Mouse (Mus musculus): ENCODE data around the gene Pick1. TPM values are rescaled to one million over a fixed set of nuclear protein-coding genes. Genes with fewer than 3 reads are reported as not detected.

Gene Pick1
- polyA plus RNA-seq, 1 experiment from 2014 or later = 88.0 TPM

DNA sequence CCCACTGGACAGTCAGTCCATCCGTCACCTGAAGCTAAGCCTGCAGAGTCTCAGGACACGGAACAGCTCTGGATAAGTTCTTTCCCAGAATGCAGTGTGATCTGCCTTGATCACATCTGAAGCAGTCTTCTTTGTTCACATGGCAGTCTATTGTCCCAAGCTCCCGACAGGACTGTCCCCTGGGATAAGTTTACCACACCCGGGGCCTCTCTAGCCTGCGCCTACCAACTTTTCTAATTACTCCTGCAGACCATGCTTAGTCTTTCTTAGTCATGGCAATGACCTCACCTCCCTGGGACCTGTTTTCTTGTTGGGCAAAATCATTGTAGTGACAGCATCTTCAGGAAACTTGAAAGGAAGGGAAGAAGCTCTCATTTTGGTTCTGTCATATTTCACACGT is 9.1 kb downstream of the Pick1 start:
- Histone ChIP-seq H3K4me3 (no peak overlapping the region), H3K27me3 (no peaks in the 10 kb centered on the region), H3K9ac (no peak overlapping the region), H3K4me1 (replicated peaks) (peaks cover 4% of the 10 kb centered on the region; the same call in 1 of the 2 replicates), H3K36me3 (peaks cover 83% of the 10 kb centered on the region), H3K27ac (replicated peaks) (no peak overlapping the region), H3K4me2 (no peak overlapping the region), H3K9me3 (no peaks in the 10 kb centered on the region)
- 72% methylated on average over 6 of the region's 6 CpGs for WGBS
- ATAC-seq (ENCODE audit: low read depth) = no peak

DNA sequence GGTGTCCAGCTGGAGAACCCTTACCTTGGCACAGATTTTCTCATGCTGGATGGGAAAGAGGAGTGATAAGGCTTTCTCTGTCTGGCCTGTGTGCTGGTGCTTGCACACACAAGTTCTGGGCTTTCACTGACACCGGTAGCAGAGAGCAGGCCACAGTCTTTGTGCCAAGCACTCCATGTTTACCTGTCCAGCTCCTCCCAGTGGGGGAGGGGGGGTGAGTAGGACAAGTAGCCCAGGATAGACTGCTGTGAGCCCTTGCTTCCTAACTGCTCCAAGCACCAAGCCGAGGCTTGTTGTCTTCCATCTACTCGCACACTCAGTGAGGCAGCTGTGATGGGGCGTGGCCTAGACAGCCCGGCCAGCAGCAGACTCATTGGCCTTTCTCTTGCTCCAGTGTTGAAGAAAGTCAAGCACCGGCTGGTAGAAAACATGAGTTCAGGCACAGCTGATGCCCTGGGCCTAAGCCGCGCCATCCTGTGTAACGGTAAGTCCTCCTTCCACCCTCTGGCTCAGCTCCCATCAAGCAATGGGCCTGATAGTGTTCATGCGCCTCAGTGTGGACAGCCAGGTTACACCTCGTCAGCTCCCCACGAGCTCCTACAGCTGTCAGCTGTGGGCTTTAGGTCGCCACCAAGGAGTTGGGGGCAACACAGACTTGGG is 13.7 kb downstream of the Pick1 start:
- Histone ChIP-seq H3K36me3 (peaks cover 80% of the 10 kb centered on the region), H3K27ac (replicated peaks) (peak overlapping the region; percentile 63; the same call in 1 of the 2 replicates), H3K4me1 (replicated peaks) (peaks cover 13% of the 10 kb centered on the region), H3K27me3 (no peaks in the 10 kb centered on the region), H3K4me3 (no peak overlapping the region), H3K9ac (no peak overlapping the region), H3K4me2 (no peak overlapping the region), H3K9me3 (no peaks in the 10 kb centered on the region)
- 77% methylated on average over 13 of the region's 13 CpGs for WGBS
- peak; percentile 46 for ATAC-seq (ENCODE audit: low read depth)

DNA sequence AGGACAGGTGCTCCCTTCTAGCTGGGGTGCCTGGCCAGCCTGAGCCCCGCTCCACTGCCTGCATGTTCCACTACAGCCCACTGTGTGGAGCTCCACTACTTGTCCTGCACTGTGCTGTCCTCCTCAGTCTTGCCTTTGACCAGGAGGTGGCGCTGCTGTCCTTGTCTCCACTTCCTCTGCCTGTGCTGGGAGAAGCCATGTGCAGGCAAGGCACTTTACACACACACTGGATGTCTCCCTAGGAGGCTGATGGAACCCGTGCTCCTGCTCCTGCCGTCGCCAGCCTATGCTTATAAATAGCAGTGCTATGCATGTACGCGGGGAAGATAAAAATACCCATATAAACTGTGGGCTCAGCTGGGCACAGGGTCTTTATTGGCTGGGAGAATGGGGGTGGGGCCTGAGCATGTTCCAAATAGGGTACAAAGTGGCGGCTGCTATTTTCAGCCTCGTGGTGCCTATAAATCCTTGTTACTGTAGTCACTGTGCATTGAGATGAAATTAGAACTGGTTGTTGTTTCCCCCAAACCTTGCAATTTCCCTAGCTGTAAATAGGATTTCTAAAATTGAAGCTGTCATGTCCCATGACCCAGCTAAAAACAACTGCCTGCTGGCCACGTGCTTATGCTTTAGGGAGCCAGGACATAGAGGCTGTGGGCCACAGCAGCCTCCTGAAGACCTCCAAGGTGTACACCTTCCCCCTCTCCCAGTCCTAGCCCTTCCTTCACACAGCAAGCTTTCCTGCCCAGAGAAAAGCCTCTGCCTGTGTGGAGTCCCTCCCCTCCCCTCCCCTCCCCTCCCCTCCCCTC is 14.5 kb downstream of the Pick1 start:
- Histone ChIP-seq H3K4me1 (replicated peaks) (peaks cover 13% of the 10 kb centered on the region), H3K27ac (replicated peaks) (peak overlapping the region; percentile 63), H3K9ac (no peak overlapping the region), H3K9me3 (no peaks in the 10 kb centered on the region), H3K4me2 (peak overlapping the region; percentile 20), H3K4me3 (no peak overlapping the region), H3K27me3 (no peaks in the 10 kb centered on the region), H3K36me3 (peaks cover 80% of the 10 kb centered on the region)
- peak; percentile 97 for ATAC-seq (ENCODE audit: low read depth)
- 8% methylated on average over 10 of the region's 10 CpGs for WGBS

DNA sequence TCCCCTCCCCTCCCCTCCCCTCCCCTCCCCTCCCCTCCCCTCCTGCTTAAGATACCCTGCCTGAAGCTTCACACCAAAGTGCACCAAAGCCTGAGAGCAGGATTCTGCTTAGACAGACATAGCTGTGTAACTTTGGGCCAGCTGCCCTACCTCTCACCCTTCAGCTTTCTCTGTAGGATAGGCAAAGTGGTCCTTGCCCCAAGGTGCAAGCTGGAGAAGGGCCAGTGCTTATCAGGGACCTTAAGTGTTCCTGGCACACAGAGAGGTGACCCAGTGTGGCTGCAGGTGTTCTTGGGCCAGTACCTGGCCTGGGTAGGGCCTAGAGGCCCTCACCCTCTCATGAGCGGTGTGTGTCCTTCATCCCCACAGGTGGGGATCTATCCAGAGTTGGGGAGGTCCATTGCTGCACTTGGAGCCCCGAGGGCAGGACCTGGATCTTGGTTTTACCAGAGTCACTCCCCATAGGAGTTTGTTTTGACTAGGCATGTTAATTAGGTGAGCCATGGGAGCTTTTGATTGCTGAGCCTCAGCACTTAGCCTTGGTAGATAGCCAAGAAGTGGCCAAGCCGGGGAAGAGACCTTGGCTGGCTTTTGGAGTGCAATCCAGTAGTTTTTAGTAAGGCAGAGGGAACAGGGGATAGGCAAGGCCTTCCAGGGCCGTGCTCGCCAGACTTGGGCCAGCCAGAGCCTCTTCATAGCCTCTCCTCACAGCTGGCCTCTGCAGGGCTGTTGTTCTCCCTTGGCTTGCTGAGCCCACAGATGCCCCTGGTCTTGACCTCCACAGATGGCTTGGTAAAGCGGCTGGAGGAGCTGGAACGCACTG is 15.3 kb downstream of the Pick1 start:
- no peak for ATAC-seq (ENCODE audit: low read depth)
- Histone ChIP-seq H3K4me2 (no peak overlapping the region), H3K4me1 (replicated peaks) (peaks cover 13% of the 10 kb centered on the region), H3K36me3 (peaks cover 80% of the 10 kb centered on the region), H3K9me3 (no peaks in the 10 kb centered on the region), H3K9ac (peak overlapping the region; percentile 31; the same call in 1 of the 2 replicates), H3K4me3 (no peak overlapping the region), H3K27ac (replicated peaks) (peak overlapping the region; percentile 39; the same call in 1 of the 2 replicates), H3K27me3 (no peaks in the 10 kb centered on the region)
- WGBS = 75% methylated on average over 7 of the region's 7 CpGs

DNA sequence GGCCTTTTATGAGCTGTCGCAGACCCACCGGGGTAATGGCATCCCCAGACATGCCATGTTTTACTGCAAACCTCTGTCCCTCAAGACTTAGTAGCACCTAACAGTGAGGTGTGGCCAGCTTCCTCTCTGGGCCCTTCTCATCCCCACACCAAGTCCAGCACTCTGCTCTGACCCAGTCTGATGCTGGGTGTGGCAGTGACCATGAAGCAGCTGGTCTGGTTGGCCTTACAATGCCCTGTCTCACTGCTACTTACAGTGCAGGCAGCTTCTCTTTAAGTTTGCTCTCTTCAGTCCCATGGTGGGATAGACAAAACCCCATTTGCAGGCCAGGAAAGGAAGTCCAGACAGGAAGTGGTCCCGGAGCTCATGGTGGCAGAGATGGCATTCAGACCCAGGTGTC is 16.3 kb downstream of the Pick1 start:
- no peak for ATAC-seq (ENCODE audit: low read depth)
- WGBS = 93% methylated on average over 3 of the region's 3 CpGs

DNA sequence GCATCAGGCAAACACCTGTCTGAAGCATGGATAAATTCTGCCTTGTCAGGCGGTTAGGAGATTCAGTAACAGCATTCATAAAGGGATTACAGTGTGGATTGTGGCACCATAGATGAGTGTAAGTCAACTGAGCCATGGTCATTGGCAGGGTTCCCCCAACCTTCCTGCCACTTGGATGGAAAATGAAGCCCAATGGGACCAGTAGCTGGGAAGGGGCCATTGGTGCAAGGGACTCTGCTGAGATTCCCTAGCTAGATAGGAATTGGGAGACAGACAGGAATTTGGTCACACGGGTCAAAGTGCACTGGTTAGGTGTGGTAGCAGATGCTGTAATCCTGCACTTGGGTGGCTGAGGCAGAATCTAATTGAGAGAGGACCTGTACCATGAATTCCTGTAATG is 21.3 kb downstream of the Pick1 start:
- Histone ChIP-seq H3K27ac (replicated peaks) (no peak overlapping the region), H3K4me1 (replicated peaks) (peaks cover 12% of the 10 kb centered on the region), H3K4me2 (no peak overlapping the region), H3K9ac (no peak overlapping the region), H3K27me3 (peaks cover 56% of the 10 kb centered on the region), H3K9me3 (no peaks in the 10 kb centered on the region), H3K4me3 (no peak overlapping the region), H3K36me3 (peaks cover 47% of the 10 kb centered on the region)
- 87% methylated on average over 2 of the region's 2 CpGs for WGBS
- no peak for ATAC-seq (ENCODE audit: low read depth)

More for the DNA sequence above, 16.3 kb downstream of the Pick1 start:
- Histone ChIP-seq H3K4me1 (replicated peaks) (peaks cover 13% of the 10 kb centered on the region), H3K27ac (replicated peaks) (no peak overlapping the region), H3K9me3 (no peaks in the 10 kb centered on the region), H3K9ac (no peak overlapping the region), H3K4me2 (no peak overlapping the region), H3K4me3 (no peak overlapping the region), H3K27me3 (peaks cover 7% of the 10 kb centered on the region), H3K36me3 (peaks cover 77% of the 10 kb centered on the region)

DNA sequence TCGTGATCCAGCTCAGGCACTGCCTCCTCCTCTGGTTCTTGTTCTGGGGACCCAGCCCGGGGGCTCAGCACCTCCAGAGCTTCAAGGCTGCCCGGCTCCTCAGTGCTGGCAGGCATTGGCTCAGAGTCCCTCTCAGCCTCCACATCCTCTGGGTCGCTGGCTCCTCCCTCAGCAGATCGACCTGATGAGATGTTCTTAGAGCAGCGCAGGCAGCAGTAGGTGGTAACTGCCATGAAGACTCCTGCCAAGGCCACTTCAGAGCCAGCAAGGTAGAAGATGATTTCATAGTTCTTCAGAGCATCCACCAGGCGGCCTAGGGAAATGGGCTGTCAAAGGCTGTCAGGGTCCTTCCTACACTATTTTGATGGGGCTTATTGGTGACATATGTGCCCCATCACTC is 22.2 kb downstream of the Pick1 start:
- no peaks in the 10 kb centered on the region for H3K9me3 ChIP-seq
- H3K4me2 ChIP-seq = no peak overlapping the region
- H3K27me3 ChIP-seq = peaks cover 58% of the 10 kb centered on the region
- H3K4me1 ChIP-seq (replicated peaks) = peaks cover 12% of the 10 kb centered on the region
- WGBS = 56% methylated on average over 7 of the region's 7 CpGs
- no peak overlapping the region for H3K9ac ChIP-seq
- H3K4me3 ChIP-seq = no peak overlapping the region
- peaks cover 37% of the 10 kb centered on the region for H3K36me3 ChIP-seq
- ATAC-seq (ENCODE audit: low read depth) = no peak
- H3K27ac ChIP-seq (replicated peaks) = no peak overlapping the region

DNA sequence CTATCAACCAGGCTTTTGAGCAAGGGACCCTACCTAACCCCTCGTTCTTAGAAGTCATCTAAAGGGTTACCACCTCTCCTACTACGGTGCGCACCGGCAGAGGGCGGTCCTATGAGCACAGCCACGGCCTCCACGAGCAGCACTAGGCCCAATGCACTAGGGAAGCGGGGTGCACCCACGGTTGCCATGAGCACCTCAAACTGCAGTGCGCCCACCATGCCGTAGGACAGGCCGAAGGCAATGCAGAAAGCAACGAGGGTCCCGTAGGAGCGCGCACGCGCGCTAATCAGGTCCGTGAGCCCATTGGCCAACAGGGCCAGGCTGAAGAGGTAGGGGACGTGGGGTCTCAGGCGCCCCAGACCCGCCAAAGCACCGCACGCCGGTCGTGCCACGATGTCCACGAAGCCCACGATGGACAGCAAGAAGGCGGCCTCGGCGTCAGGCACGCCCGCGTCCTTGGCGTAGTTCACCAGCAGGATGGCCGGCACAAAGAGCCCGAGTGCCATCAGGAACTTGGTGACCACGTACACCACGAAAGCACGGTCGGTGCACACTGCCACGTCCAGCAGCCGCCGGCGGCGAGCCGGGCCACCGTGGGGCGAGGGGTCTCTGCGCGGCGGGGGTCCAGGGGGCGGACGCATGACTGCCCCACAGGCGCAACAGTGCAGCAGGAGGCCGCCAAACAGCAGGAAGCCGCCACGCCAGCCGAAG is 23.0 kb downstream of the Pick1 start:
- H3K9ac ChIP-seq = peak overlapping the region; percentile 73
- H3K27me3 ChIP-seq = peaks cover 58% of the 10 kb centered on the region
- 3% methylated on average over 61 of the region's 61 CpGs for WGBS
- no peaks in the 10 kb centered on the region for H3K9me3 ChIP-seq
- peaks cover 30% of the 10 kb centered on the region for H3K36me3 ChIP-seq
- peak overlapping the region; percentile 69 for H3K4me2 ChIP-seq
- peaks cover 12% of the 10 kb centered on the region for H3K4me1 ChIP-seq (replicated peaks)
- H3K27ac ChIP-seq (replicated peaks) = no peak overlapping the region
- H3K4me3 ChIP-seq = peak overlapping the region; percentile 37
- peak; percentile 77 for ATAC-seq (ENCODE audit: low read depth)

DNA sequence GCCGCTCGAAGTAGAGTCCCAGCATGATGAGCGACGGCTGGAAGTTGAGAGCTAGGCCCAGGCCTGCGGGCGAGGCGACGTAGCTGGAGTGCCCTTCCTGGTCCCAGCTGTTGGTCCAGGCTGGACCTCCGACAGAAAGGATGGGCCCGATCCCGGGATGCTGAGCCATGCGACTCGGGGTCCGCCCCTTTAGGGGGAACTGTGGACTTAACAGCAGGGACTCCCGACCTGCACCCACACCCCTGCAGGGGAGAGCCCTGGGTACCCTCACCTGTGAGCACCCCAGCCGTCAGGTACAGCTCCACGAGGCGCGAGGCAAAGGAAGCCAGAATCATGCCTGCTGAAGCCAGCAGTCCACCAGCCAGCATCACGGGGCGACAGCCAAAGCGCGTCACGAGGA is 23.6 kb downstream of the Pick1 start:
- H3K4me1 ChIP-seq (replicated peaks) = peaks cover 12% of the 10 kb centered on the region
- H3K9me3 ChIP-seq = no peaks in the 10 kb centered on the region
- H3K4me2 ChIP-seq = peak overlapping the region; percentile 69
- ATAC-seq (ENCODE audit: low read depth) = no peak; the same call in 1 of the 2 replicates
- peaks cover 58% of the 10 kb centered on the region for H3K27me3 ChIP-seq
- peak overlapping the region; percentile 37 for H3K4me3 ChIP-seq
- 29% methylated on average over 24 of the region's 24 CpGs for WGBS
- peaks cover 23% of the 10 kb centered on the region for H3K36me3 ChIP-seq
- peak overlapping the region; percentile 73 for H3K9ac ChIP-seq
- H3K27ac ChIP-seq (replicated peaks) = no peak overlapping the region

DNA sequence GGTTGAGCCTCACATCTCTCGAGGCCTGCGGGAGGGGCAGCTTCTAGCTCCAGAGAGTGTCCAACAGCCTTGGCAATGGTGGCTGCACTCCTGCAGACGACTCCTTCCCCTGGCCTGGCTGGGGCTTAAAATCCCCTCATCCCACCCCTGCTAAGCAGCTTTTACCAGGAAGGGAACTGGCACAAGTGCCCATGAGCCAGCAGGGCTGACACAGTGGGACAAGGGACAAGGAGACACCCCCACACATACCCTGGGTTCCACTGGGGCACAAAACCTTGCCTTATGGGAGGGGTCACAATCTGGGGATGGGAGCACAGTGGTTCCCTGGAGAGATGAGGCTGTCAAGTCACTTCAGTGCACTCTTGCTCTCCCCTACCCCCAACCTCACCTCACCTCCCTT is 25.7 kb downstream of the Pick1 start, which contains the start of gene Slc16a8:
TSS of gene Slc16a8 (minus strand) at position 101 of the 400 bp plus-strand sequence.
- no peak for ATAC-seq (ENCODE audit: low read depth)

DNA sequence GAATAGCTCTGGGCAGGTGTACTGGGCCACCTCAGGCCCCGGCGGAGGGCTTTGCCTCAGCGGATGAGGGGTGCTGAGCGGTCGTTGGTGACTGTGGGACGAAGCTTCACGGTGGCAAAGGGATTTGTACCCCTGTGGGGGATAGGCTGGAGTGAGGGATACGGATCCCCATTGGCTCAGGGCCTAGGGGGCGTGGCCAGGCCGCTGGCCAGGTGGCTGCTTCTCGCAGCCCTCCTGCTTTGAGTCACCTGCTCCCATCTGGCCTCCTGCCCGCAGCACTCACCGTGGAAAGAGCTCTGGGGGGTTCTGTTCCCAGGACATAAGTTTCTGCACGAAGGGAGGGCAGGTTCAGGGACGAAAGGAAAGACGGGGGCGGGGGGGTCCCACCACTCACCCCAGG is 29.5 kb downstream of the Pick1 start:
- peaks cover 72% of the 10 kb centered on the region for H3K27me3 ChIP-seq
- no peak overlapping the region for H3K27ac ChIP-seq (replicated peaks)
- H3K4me3 ChIP-seq = no peak overlapping the region
- 27% methylated on average over 17 of the region's 17 CpGs for WGBS
- H3K4me2 ChIP-seq = no peak overlapping the region
- H3K9ac ChIP-seq = no peak overlapping the region
- H3K4me1 ChIP-seq (replicated peaks) = peaks cover 19% of the 10 kb centered on the region
- H3K9me3 ChIP-seq = no peaks in the 10 kb centered on the region
- H3K36me3 ChIP-seq = no peaks in the 10 kb centered on the region
- ATAC-seq (ENCODE audit: low read depth) = no peak

More for the DNA sequence above, 25.7 kb downstream of the Pick1 start, which contains the start of gene Slc16a8:
- H3K4me1 ChIP-seq (replicated peaks) = peaks cover 12% of the 10 kb centered on the region
- 0 out of 2 replicates have a peak, but pooled peaks cover 6% of the 10 kb centered on the region for H3K36me3 ChIP-seq
- H3K27ac ChIP-seq (replicated peaks) = no peak within 1 kb of the TSS
- 33% methylated on average over 3 of the region's 3 CpGs for WGBS
- H3K4me2 ChIP-seq = no peak within 1 kb of the TSS
- H3K9me3 ChIP-seq = no peaks in the 10 kb centered on the region
- peaks cover 72% of the 10 kb centered on the region for H3K27me3 ChIP-seq
- H3K9ac ChIP-seq = no peak within 1 kb of the TSS
- no peak within 1 kb of the TSS for H3K4me3 ChIP-seq
